Mouse (Mus musculus): ENCODE data around the gene Abcg1. TPM values are rescaled to one million over a fixed set of nuclear protein-coding genes. Genes with fewer than 3 reads are reported as not detected.

Gene Abcg1
- polyA plus RNA-seq, 2 experiments from 2014 or later: 169 to 178 TPM

DNA sequence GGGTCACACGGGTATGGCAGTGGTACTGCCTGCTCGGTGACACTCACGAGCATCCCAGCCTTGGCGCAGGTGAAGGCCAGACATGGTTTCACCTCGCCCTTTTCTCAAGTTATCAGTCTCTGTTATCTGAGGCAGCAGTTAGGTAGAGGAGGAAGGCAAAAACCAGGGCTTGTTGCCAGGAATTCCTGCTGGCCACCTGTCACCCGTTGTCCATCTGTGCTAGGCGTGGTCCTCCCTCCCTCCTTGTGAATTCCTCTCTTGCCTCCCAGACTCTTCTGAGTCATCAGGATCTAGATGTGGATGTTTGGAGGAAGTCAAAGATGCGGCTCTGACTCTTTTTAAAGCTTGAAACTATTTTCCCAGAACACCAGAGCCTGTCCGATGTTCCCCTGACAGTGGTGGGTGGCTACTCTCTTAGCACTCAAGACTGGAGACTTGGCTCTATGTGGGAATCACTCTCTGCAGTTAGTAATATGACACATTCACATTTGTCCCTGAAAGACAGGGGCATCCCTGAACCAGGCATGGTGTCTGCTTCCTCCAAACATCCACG is 73.9 kb downstream of the Abcg1 start:
- no peak for ATAC-seq

- ATAC-seq: no peak
Observed at GRCm38 (mm10) chr17:31133776-31134175, 76.3 kb downstream of the Abcg1 start.

- ATAC-seq: no peak
Observed at GRCm38 (mm10) chr17:31134913-31135312, 77.4 kb downstream of the Abcg1 start.

DNA sequence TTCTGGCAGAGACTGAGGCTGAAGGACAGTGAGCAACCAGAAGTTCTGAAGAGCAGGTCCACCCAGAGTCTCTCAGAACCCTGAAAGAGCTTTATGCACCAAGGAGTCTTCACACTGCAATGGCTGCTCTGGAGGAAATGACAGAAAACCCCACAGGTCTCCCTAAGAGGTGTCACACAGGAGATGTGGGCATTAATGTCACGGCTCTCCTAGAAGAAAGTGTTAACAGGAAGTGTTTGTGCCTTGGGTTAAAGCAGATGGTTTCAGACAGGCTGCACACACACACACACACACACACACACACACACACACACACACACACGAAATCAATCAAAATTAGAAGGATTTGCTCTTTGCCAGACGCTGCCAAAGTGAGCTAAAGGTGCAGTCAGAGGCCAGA is 78.8 kb downstream of the Abcg1 start:
- ATAC-seq: peak; percentile 77

DNA sequence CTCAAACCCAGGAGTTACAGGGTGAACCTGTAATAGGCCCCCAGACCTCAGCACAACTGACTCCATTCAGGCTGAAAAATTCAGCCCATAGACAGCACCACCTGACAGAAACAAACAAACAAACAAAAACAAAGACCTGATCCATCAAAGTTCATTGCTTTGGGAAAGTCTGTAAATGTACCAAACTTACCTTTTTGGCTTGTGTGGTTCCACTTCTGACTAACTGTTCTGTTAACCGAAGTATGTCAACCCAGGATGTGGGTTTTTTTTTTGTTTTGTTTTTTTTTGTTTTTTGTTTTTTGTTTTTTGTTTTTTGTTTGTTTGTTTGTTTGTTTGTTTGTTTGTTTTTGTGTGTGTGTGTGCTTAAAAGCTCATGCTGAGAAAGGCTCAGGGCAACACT is 79.3 kb downstream of the Abcg1 start:
- ATAC-seq: peak; percentile 65

DNA sequence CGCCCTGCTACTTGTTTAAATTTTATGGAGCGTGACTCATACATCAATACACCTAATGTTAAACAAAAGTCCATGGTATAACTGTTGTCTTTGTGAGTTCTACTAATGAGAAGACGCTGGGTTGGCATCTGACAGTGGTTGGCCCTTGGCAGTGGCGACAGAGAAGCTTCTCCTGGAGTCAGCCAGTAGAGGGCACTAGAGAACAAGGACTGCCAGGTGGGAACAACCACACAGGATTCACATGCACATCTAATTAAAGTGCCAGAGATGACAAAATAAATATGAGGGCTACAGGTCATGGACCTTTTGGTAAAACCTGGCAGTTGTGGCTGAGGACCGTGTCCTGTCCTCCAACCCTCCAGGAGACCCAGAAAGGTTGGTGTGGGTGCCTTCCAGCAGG is 80.9 kb downstream of the Abcg1 start:
- ATAC-seq: peak; percentile 55

GRCm38 (mm10) chr17:31142116-31142515 is 84.6 kb downstream of the Abcg1 start:
- no peak for ATAC-seq

GRCm38 (mm10) chr17:31144040-31145037 is 86.9 kb downstream of the Abcg1 start, which contains the start of gene Tff2:
Gene Tff2 (minus strand): TSS chr17:31144282.
- ATAC-seq: no peak

- no peak for ATAC-seq
Observed at GRCm38 (mm10) chr17:31145998-31146397, 88.5 kb downstream of the Abcg1 start.

DNA sequence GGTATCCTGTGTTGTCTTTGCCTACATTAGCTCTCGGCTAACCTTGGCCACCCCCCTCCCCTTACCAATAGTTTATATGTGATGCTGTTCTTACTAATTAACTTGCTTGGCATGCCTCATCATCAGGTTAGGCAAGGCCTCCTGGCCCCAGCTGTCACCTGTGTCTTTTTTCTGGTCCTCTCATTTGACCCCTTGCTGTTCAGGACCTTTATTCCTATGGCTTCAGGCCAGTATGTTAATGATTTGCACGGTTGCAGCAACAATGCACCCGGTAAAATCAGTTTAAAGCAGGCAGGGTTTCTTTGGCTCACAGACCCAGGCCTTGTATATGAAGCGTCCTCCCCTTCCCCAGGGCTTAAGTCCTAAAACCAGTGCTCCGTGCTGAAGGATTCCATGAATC is 95.0 kb downstream of the Abcg1 start:
- ATAC-seq: no peak

GRCm38 (mm10) chr17:31152966-31153499 is 95.6 kb downstream of the Abcg1 start:
- no peak for ATAC-seq

DNA sequence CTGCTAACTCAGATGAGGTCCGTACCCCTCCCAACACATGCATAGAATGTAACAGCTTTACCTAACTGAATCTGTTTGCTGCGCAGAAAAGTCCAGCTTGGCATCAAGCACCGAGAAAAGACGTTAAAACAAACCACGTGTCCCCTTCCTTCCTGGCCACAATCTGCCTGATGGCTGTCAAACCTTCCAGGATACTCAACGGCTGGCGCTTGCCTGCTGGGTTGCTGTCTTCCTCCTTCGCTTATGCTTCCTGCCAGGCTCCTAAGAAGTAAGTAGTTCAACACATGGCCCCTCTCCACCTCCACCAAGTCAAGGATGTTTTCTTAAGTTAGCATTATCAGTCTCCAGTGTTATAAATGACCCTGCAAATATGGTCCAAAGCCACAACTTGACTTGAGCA is 96.3 kb downstream of the Abcg1 start:
- no peak for ATAC-seq

DNA sequence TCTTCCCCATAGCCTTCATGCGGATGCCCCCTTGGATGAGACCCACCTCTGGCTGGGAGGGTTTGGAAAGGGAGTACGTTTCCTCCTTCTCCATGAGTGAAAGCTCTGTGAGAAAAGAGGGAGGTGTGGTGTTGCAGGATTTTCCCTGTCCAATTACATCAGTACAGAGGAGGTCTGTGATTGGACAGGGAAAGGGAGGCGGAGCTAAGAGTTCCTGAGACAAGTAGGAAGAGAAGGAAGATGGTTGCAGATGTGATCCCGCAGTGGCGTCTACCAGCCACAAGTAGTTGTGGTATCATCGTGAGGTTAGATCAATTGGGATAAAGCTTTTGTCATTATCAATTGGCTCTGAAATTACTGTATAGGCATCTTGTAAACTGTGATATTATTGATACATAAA is 100.4 kb downstream of the Abcg1 start:
- no peak for ATAC-seq

GRCm38 (mm10) chr17:31160291-31160690 is 102.8 kb downstream of the Abcg1 start:
- ATAC-seq: no peak

DNA sequence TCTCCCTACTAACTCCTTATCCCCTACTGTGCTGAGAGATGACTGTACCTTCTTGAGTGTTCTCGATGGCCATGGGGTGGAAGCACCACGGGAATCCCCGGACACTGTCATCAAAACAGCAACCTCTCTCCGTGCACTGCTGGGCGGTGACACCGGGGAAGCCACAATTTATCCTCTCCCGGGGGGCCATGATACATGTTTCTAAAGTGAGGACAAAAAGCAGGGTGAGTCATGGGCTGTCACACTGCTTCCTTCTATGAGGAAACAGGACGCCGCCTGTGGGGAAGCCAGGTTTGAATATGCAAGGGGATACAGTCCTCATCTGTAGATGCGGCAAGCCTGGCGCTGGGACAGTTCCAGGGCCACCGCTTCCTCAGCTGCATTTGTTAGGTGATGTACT is 105.1 kb downstream of the Abcg1 start:
- no peak for ATAC-seq

DNA sequence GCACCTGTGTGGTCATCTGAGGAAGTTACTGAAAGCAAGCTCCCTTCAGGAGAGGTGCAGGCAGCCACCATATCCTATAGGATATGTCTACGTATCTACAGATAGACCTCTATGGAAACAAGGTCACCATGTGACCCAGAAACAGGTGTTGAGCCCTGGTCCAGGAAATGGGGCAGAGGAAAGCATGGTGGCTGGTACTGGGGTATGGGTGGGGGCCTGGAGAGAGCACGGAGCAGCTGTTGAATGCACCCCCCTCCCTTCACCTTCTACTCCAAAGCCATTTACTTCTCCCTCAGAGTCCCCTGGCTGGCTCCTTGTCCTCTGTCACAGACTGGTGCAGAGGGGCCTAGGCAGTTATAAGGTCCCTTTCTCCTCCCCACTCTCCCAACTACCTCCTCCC is 106.3 kb downstream of the Abcg1 start:
- ATAC-seq: no peak

GRCm38 (mm10) chr17:31165127-31165526 is 107.7 kb downstream of the Abcg1 start, which contains the start of gene Tff1:
Gene Tff1 (minus strand): TSS chr17:31165277.
- ATAC-seq: no peak

Other genes starting within 250 kb of the Abcg1 start
- under 1 TPM in 1 of 2 experiments, not detected in 1; 0.10 TPM for gene Glp1r, start 155.9 kb upstream of the Abcg1 start, polyA plus RNA-seq (2017; shearing (Covaris generic))
- gene Umodl1, start 103.0 kb upstream of the Abcg1 start, polyA plus RNA-seq (2017; shearing (Covaris generic)): not detected
- not detected for gene Tff3, start 72.0 kb downstream of the Abcg1 start, polyA plus RNA-seq (2017; shearing (Covaris generic))
- gene Tff2, start 86.6 kb downstream of the Abcg1 start, polyA plus RNA-seq (2017; shearing (Covaris generic)): not detected
- not detected for gene Tff1, start 107.6 kb downstream of the Abcg1 start, polyA plus RNA-seq (2017; shearing (Covaris generic))
- gene Tmprss3, start 141.3 kb downstream of the Abcg1 start, polyA plus RNA-seq (2017; shearing (Covaris generic)): 1 to 10 TPM in 1 of 2 experiments, under 1 TPM in 1; 0.63 to 2.5 TPM
- 100 to 1,000 TPM; 234 to 303 TPM for gene Ubash3a, start 150.2 kb downstream of the Abcg1 start, polyA plus RNA-seq (2017; shearing (Covaris generic))
- 1 to 10 TPM in 1 of 2 experiments, under 1 TPM in 1; 0.52 to 1.1 TPM for gene Rsph1, start 219.7 kb downstream of the Abcg1 start, polyA plus RNA-seq (2017; shearing (Covaris generic))
- gene Slc37a1, start 229.1 kb downstream of the Abcg1 start, polyA plus RNA-seq (2017; shearing (Covaris generic)): 10 to 100 TPM; 29.9 to 42.6 TPM